Mouse (Mus musculus) limb, embryonic 15.5 days (tissue): Measurements from ENCODE around the gene Zfand3. TPM values are rescaled to one million over a fixed set of nuclear protein-coding genes. Genes with fewer than 3 reads are reported as not detected.

Experiments
- ATAC-seq: fragments of 200-750 bp; cut with Nextera tagmentation; 2 replicates; pipeline ENCODE4 v1.8.0; 2017; ENCODE audit warnings: low read depth, moderate TSS enrichment; ENCODE audit not compliant: insufficient number of reproducible peaks, low FRiP score, low TSS enrichment
- H3K27ac ChIP-seq: fragments of 300-500 bp; sonication (generic); 2 replicates; pipeline ENCODE4 v1.5.1; 2015; ENCODE audit warnings: moderate library complexity, mild to moderate bottlenecking, inconsistent platforms
- H3K27me3 ChIP-seq: fragments of 300-500 bp; sonication (generic); 2 replicates; pipeline ENCODE4 v1.6.1; 2015; ENCODE audit warnings: inconsistent platforms
- H3K36me3 ChIP-seq: fragments of 300-500 bp; sonication (generic); 2 replicates; pipeline ENCODE4 v1.6.1; 2015; ENCODE audit warnings: inconsistent platforms
- H3K4me1 ChIP-seq: fragments of 300-500 bp; sonication (generic); 2 replicates; pipeline ENCODE4 v1.6.1; 2015; ENCODE audit warnings: inconsistent platforms
- H3K4me2 ChIP-seq: fragments of 300-500 bp; sonication (generic); 2 replicates; pipeline ENCODE4 v1.6.1; 2015; ENCODE audit warnings: mild to moderate bottlenecking, inconsistent platforms
- H3K4me3 ChIP-seq: fragments of 300-500 bp; sonication (generic); 2 replicates; pipeline ENCODE4 v1.5.1; 2015; ENCODE audit warnings: mild to moderate bottlenecking, inconsistent platforms
- H3K9ac ChIP-seq: fragments of 300-500 bp; sonication (generic); 2 replicates; pipeline ENCODE4 v1.6.1; 2015; ENCODE audit warnings: inconsistent platforms
- H3K9me3 ChIP-seq: fragments of 300-500 bp; sonication (generic); 2 replicates; pipeline ENCODE4 v1.6.1; 2016; ENCODE audit warnings: inconsistent platforms
- WGBS: fragments of 180-500 bp; shearing (Covaris S2); methylation state at CpG from one replicate; pipeline ENCODE4 v1.1.7; 2015; 5-methylcytosine and 5-hydroxymethylcytosine counted together
- polyA plus RNA-seq: library from polyadenylated mRNA; unstranded; fragments of >200 nt; fragmentation: Nextera tagmentation; extraction: Ambion mirVana; gene quantifications from 2 replicates; pipeline ENCODE4 v1.2.1, GENCODE M21; 2015

Zfand3 gene
- polyA plus RNA-seq, 1 experiment from 2014 or later = 53.1 TPM

DNA sequence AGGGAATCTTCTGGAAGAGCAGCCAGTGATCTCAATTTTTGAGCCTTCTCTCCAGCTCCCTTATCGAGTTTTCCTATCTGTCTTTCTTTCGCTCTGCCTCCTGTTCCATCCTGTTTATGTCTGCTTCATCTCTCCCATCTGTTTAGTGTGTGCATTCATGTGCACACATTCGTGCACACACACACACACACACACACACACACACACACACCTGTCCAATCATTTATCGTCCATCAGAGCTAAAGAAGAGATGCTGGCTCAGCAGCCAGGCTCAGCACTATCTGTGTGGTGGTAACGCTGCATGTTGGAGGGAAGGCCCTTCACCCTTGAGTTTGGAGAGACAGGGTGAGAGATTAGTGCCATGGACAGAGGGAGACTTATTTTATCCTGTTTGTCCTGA, 21.3 kb upstream of the Zfand3 start:
- H3K9ac ChIP-seq = no peak overlapping the region
- H3K36me3 ChIP-seq = no peaks in the 10 kb centered on the region
- no peaks in the 10 kb centered on the region for H3K9me3 ChIP-seq
- 83% methylated on average over 5 of the region's 5 CpGs for WGBS
- H3K27ac ChIP-seq = no peak overlapping the region
- 0 out of 2 replicates have a peak, but pooled peaks cover 4% of the 10 kb centered on the region for H3K27me3 ChIP-seq
- no peak overlapping the region for H3K4me3 ChIP-seq
- no peak overlapping the region for H3K4me2 ChIP-seq
- ATAC-seq = no peak
- H3K4me1 ChIP-seq = peaks cover 13% of the 10 kb centered on the region

DNA sequence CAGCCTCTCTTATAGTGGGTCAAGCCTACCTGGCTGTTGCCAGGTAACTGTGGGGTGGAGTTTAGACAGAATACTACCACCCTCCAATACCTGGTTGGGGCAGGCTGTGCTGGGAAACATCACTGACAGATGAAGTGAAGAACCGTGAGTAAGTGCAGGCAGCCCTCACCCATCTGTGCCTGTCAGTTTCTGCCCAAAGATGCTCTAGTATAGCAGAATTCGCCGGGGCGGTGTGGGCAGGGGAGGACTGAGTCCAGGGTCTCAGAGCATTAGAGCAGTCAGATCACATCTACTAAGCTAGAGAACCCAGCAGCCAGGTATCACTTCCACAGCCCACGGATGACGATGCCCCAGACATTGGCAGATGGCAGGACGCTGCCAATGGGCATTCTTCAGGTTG, 19.6 kb upstream of the Zfand3 start:
- Histone ChIP-seq H3K9ac (no peak overlapping the region), H3K4me3 (no peak overlapping the region), H3K9me3 (no peaks in the 10 kb centered on the region), H3K4me1 (peaks cover 4% of the 10 kb centered on the region; the same call in 1 of the 2 replicates), H3K27me3 (0 out of 2 replicates have a peak, but pooled peaks cover 4% of the 10 kb centered on the region), H3K36me3 (no peaks in the 10 kb centered on the region), H3K27ac (no peak overlapping the region), H3K4me2 (no peak overlapping the region)
- 72% methylated on average over 7 of the region's 7 CpGs for WGBS
- ATAC-seq = no peak

DNA sequence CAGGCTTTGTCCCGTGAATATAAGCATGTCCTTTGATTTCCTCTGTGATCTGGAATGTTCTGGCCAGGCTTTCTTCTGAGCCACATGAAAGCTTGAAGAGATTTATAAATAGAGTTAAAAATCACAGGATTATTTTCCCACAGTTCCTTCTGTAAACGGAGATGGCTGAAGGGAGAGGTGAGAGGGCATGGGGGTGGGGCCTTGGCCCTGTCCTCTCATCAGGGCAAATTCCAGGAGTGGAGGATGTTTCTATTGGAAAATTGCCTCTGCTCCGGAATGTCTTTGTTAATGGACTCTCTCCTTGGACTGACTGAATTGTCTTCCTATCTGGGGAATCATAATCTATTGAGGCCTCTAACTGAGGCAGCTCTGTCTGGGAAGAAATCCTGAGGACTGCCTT, 19.0 kb upstream of the Zfand3 start:
- H3K4me3 ChIP-seq = no peak overlapping the region
- no peaks in the 10 kb centered on the region for H3K36me3 ChIP-seq

DNA sequence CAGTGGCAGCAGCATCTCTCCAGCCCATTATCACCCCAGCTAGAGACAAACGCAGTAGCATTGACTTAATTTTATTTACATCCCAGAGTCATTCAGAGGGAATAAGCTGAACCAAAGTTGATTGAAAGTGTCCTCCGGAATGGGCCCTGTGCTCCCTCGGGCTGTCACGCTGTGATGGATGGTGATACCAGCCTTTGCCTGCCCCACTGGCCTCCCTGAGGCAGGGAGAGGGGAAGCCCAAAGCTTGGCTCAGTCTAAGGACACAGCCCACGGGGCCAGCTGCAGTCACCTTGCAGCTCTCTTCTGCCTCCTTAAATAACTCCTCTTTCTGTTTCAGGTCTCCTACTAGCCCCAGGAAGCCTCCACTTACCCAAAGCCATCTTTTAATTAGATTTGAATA, 16.4 kb upstream of the Zfand3 start:
- Histone ChIP-seq H3K4me1 (no peaks in the 10 kb centered on the region), H3K27me3 (0 out of 2 replicates have a peak, but pooled peaks cover 4% of the 10 kb centered on the region), H3K9me3 (no peaks in the 10 kb centered on the region), H3K4me2 (no peak overlapping the region), H3K4me3 (no peak overlapping the region), H3K27ac (no peak overlapping the region), H3K36me3 (no peaks in the 10 kb centered on the region), H3K9ac (no peak overlapping the region)
- 15% methylated on average over 5 of the region's 5 CpGs for WGBS
- ATAC-seq = no peak

More for the DNA sequence above, 19.0 kb upstream of the Zfand3 start:
- H3K9me3 ChIP-seq = no peaks in the 10 kb centered on the region
- no peak overlapping the region for H3K9ac ChIP-seq
- no peaks in the 10 kb centered on the region for H3K4me1 ChIP-seq
- 0 out of 2 replicates have a peak, but pooled peaks cover 4% of the 10 kb centered on the region for H3K27me3 ChIP-seq
- ATAC-seq = no peak
- no peak overlapping the region for H3K4me2 ChIP-seq
- 24% methylated on average over 3 of the region's 3 CpGs for WGBS
- H3K27ac ChIP-seq = no peak overlapping the region

DNA sequence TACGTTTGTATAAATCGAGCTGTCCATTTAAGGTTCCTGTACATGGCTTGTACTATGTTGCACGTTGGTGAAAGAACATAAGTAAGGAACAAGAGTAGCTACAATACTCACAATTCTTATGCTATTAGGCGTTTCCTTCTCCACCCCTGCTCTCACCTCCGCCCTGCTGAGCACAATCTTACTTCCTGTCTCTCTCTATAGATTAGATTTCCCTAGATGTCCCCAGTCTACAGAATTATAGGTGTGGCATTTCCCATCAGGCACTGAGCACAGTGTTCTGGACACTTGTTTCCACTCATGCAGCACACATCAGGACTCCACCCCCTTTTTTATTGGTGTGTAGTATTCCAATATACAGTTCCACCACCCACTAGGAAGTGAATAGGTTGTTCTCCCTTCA, 14.9 kb upstream of the Zfand3 start:
- no peak for ATAC-seq
- Histone ChIP-seq H3K4me3 (no peak overlapping the region), H3K4me1 (peaks cover 6% of the 10 kb centered on the region; the same call in 1 of the 2 replicates), H3K4me2 (no peak overlapping the region), H3K27me3 (no peaks in the 10 kb centered on the region), H3K9me3 (no peaks in the 10 kb centered on the region), H3K36me3 (no peaks in the 10 kb centered on the region), H3K9ac (no peak overlapping the region), H3K27ac (no peak overlapping the region)
- WGBS = 85% methylated on average over 5 of the region's 5 CpGs

DNA sequence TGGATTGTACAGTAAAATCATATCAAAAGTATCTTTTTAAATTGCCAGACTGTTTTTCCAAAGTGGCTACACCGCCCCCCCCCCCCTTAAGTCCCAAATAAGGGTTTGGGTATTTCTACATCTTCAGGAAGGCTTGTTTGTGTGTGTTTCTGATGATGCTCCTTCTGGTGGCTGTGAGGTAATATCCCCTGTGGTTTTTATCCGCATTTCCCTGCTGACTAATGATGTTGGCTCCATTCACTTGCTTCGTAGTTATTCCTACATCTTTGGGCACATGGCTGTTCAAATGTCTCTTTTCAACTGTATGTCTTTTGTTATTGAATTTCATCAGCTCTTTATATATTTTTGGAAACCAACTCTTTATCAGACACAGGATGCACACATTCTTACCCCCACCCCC, 14.4 kb upstream of the Zfand3 start:
- H3K4me1 ChIP-seq = peaks cover 6% of the 10 kb centered on the region; the same call in 1 of the 2 replicates
- no peak for ATAC-seq
- no peaks in the 10 kb centered on the region for H3K36me3 ChIP-seq
- H3K27me3 ChIP-seq = no peaks in the 10 kb centered on the region
- 86% methylated on average over 3 of the region's 3 CpGs for WGBS
- H3K4me3 ChIP-seq = no peak overlapping the region
- H3K9me3 ChIP-seq = no peaks in the 10 kb centered on the region
- no peak overlapping the region for H3K27ac ChIP-seq
- H3K4me2 ChIP-seq = no peak overlapping the region
- no peak overlapping the region for H3K9ac ChIP-seq

DNA sequence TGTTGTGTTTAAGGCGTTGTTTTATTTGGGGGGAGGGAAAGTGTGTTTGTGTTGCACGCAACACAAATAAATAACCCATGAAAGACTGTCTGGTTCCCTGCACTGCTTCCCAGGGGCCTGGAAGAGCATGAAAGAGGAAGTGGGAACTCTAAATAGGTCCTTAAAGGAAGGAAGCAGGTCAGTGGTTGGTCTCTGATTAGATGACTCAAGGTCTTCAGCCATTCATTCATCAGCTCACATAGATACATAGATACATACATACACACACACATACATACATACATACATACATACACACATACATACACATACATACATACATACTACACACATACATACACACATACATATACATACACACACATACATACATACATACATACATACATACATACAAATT, 13.7 kb upstream of the Zfand3 start:
- no peak for ATAC-seq
- H3K9me3 ChIP-seq = no peaks in the 10 kb centered on the region
- no peak overlapping the region for H3K4me3 ChIP-seq
- no peaks in the 10 kb centered on the region for H3K36me3 ChIP-seq
- H3K27ac ChIP-seq = no peak overlapping the region
- no peaks in the 10 kb centered on the region for H3K27me3 ChIP-seq
- H3K4me1 ChIP-seq = peaks cover 6% of the 10 kb centered on the region; the same call in 1 of the 2 replicates
- no peak overlapping the region for H3K9ac ChIP-seq
- no peak overlapping the region for H3K4me2 ChIP-seq
- WGBS = 84% methylated on average over 2 of the region's 2 CpGs

DNA sequence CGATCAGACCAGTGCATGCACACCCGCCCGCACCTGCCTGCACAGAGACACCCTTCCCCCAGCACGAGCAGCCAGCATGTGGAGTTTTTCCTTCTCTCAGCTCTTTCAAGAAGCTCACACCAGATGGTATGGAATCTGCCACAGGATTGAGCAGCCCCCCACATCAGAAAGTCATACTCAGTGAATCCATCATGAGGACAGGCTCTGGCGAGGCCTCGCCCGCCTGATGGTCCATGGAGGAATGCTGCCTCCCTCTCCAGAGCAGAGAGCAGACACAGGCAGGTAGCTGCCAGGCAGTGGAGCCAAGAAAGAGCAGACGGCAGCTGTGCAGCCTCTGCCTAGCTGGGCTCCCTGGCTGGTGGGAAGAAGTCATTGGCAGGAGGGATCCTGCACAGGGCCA, 11.0 kb upstream of the Zfand3 start:
- Histone ChIP-seq H3K9me3 (no peaks in the 10 kb centered on the region), H3K36me3 (no peaks in the 10 kb centered on the region), H3K27ac (no peak overlapping the region), H3K9ac (no peak overlapping the region), H3K4me3 (no peak overlapping the region), H3K4me1 (peaks cover 6% of the 10 kb centered on the region; the same call in 1 of the 2 replicates), H3K4me2 (no peak overlapping the region), H3K27me3 (no peaks in the 10 kb centered on the region)
- WGBS = 64% methylated on average over 8 of the region's 8 CpGs
- ATAC-seq = no peak

DNA sequence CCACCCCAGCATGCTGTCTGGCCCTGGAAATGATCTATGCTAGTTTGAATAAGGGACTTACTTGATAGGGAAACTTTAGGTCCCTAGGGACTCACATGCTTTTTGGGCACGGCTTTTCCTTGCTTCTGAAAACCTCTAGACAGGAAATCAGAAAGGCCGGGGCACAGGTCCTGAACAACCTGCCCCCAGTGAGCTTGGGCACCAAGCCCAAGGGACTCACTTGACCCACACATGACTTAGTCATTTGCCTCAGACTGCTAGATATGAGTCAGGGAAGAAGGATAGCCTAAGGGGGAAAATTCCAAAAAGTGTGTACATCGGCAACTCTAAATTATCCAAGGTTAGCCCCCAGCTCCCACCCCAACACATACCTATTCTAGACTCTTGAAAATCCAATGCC, 10.5 kb upstream of the Zfand3 start:
- WGBS = 64% methylated on average over 3 of the region's 3 CpGs
- H3K4me3 ChIP-seq = no peak overlapping the region

DNA sequence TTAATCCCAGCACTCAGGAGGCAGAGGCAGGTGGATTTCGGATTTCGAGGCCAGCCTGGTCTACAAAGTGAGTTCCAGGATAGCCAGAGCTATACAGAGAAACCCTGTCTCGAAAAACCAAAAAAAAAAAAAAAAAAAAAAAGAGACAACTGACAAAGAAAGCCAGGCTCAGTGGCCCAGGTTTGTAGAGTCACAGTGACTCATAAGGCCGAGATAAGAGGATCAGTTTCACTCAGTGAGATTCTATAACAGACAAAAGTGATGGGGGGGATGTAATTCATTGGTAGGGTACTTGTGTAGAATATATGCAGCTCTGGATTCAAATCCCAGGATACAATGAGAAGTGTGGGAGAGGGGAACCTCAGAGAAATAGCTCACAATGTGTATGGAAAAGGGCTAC, 10.1 kb upstream of the Zfand3 start:
- 87% methylated on average over 4 of the region's 4 CpGs for WGBS
- Histone ChIP-seq H3K36me3 (no peaks in the 10 kb centered on the region), H3K27me3 (no peaks in the 10 kb centered on the region), H3K9me3 (no peaks in the 10 kb centered on the region), H3K27ac (no peak overlapping the region), H3K4me2 (no peak overlapping the region), H3K4me1 (peaks cover 6% of the 10 kb centered on the region; the same call in 1 of the 2 replicates), H3K4me3 (no peak overlapping the region), H3K9ac (no peak overlapping the region)
- ATAC-seq = no peak

More for the DNA sequence above, 10.5 kb upstream of the Zfand3 start:
- Histone ChIP-seq H3K4me2 (no peak overlapping the region), H3K36me3 (no peaks in the 10 kb centered on the region), H3K9me3 (no peaks in the 10 kb centered on the region), H3K27ac (no peak overlapping the region), H3K9ac (no peak overlapping the region), H3K4me1 (peaks cover 6% of the 10 kb centered on the region; the same call in 1 of the 2 replicates), H3K27me3 (no peaks in the 10 kb centered on the region)
- no peak for ATAC-seq

DNA sequence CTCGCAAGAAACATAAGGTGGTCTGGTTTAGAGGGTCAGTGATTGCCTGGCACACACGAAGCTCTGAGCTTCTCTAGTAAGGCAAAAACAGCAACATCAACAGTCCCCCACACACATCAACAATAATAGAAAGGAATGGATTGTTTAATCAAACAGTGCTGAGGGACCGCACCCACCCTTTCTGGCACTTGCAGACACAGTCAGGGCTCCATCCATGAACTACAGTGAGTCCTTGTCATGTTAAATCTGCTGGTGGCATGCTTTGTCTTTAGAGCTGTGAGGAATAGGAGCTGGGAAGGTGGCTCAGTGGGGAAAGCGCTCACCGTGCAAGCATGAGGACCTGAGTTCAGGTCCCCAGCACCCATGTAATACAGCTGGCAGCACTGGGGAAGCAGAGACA, 8.5 kb upstream of the Zfand3 start:
- Histone ChIP-seq H3K36me3 (no peaks in the 10 kb centered on the region), H3K4me2 (no peak overlapping the region), H3K9ac (no peak overlapping the region), H3K4me1 (peaks cover 6% of the 10 kb centered on the region; the same call in 1 of the 2 replicates), H3K4me3 (no peak overlapping the region), H3K27ac (no peak overlapping the region), H3K27me3 (no peaks in the 10 kb centered on the region), H3K9me3 (no peaks in the 10 kb centered on the region)
- whole genome bisulfite sequencing = 88% methylated on average over 5 of the region's 5 CpGs
- ATAC-seq = no peak

DNA sequence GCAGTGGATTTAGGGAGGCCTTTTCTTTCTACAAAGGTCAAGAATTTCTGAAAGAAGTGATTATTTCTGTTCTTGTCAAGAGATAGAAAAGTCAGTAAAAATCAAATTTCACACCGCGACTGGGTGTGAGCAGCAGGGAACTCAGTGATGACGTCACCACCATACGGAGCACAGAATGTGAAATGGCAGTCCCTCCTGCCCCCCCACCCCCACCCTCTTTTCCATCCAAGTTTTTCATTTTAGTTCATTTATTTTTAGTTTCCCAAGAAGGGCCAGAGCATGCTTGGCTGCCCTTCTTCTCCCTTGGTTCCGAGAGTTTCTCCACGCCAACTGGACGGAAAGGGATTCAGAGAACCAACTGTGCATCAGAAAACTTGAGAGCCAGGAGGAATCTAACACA, 6.8 kb upstream of the Zfand3 start:
- Histone ChIP-seq H3K4me2 (no peak overlapping the region), H3K36me3 (no peaks in the 10 kb centered on the region), H3K27me3 (no peaks in the 10 kb centered on the region), H3K9ac (no peak overlapping the region), H3K9me3 (no peaks in the 10 kb centered on the region), H3K4me1 (peaks cover 6% of the 10 kb centered on the region; the same call in 1 of the 2 replicates), H3K4me3 (no peak overlapping the region), H3K27ac (no peak overlapping the region)
- WGBS = 57% methylated on average over 7 of the region's 7 CpGs
- no peak for ATAC-seq
